Mouse (Mus musculus) myocyte (in vitro differentiated cells): Measurements from ENCODE around the gene Cdc42ep1.

Experiments used
- POLR2A ChIP-seq: IDR thresholded peaks from one replicate; pipeline ENCODE4 v1.6.1; 2011; ENCODE audit warnings: low read depth, mild to moderate bottlenecking, control low read depth, moderate library complexity; ENCODE audit not compliant: insufficient read length
- POLR2AphosphoS2 ChIP-seq: IDR thresholded peaks from one replicate; pipeline ENCODE4 v1.6.1; 2011; ENCODE audit warnings: low read depth, control low read depth; ENCODE audit not compliant: insufficient read length

DNA sequence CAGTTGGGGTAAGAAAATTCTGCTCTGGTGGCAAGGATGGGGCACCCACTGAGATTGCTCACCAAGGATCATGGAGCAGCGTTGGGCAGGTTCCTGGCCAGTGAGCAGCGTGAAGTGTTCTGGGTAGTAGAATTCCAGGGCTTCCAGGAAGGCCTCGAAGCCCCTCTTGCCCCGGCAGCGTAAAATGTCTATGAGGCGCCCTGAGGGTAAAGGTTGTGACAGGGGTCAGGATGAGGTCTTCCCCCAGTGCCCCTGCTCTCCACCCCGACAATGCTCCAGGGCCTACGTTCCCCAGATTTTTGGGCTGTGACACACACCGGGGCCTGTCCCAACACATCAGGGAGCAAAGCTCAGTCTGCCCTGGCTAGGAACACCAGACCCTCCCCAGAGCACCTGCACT is 40.9 kb upstream of the Cdc42ep1 start:
- TF ChIP-seq POLR2A, result no peak
- no peak for TF ChIP-seq POLR2AphosphoS2
